Mouse (Mus musculus) olfactory bulb, adult 2 months (tissue): ENCODE data around the gene Cabp2. TPM values are rescaled to one million over a fixed set of nuclear protein-coding genes. Genes with fewer than 3 reads are reported as not detected.

Source experiments
- H3K27ac ChIP-seq: fragments of 200-500 bp; 2 replicates; pipeline ENCODE4 v1.5.1; 2012; ENCODE audit warnings: low read depth, low read length; ENCODE audit not compliant: insufficient read depth
- H3K4me1 ChIP-seq: fragments of 200-500 bp; 2 replicates; pipeline ENCODE4 v1.6.1; 2012; ENCODE audit warnings: low read length; ENCODE audit not compliant: control insufficient read depth, insufficient read depth
- H3K4me3 ChIP-seq: fragments of 200-500 bp; 2 replicates; pipeline ENCODE4 v1.5.1; 2012; ENCODE audit warnings: mild to moderate bottlenecking, low read depth, low read length, moderate library complexity; ENCODE audit not compliant: insufficient read depth
- CTCF ChIP-seq: fragments of 200-500 bp; IDR thresholded peaks from 2 replicates; pipeline ENCODE4 v1.5.1; 2012; ENCODE audit warnings: low read depth, mild to moderate bottlenecking, low read length, moderate library complexity; ENCODE audit not compliant: insufficient read depth
- POLR2A ChIP-seq: fragments of 200-500 bp; IDR thresholded peaks from 2 replicates; pipeline ENCODE4 v1.6.1; 2012; ENCODE audit warnings: mild to moderate bottlenecking, low read depth, low read length, moderate library complexity; ENCODE audit not compliant: insufficient read depth
- WGBS: fragments of 180-500 bp; shearing (Covaris S2); methylation state at CpG from one replicate; pipeline ENCODE4 v1.1.7; 2018; 5-methylcytosine and 5-hydroxymethylcytosine counted together
- polyA plus RNA-seq: library from polyadenylated mRNA; stranded (reverse); fragments of >200 nt; gene quantifications from 2 replicates; pipeline ENCODE4 v1.2.4, GENCODE M21; 2012; ENCODE audit warnings: low replicate concordance; ENCODE audit not compliant: missing spikeins, insufficient read depth, insufficient read length

The Cabp2 gene
- polyA plus RNA-seq, 1 experiment = not detected

GRCm38 (mm10) chr19:4136463-4136862 lies 55.1 kb downstream of the Cabp2 start:
- WGBS = 83% methylated on average over 5 of the region's 5 CpGs
- no peak overlapping the region for H3K27ac ChIP-seq
- no peak overlapping the region for H3K4me3 ChIP-seq
- TF ChIP-seq CTCF = no peak
- no peak for TF ChIP-seq POLR2A
- H3K4me1 ChIP-seq = peaks cover 2% of the 10 kb centered on the region; the same call in 1 of the 2 replicates

Other genes with a start within 250 kb of the Cabp2 start
- gene Chka, start 229.8 kb upstream of the Cabp2 start, polyA plus RNA-seq = not detected in 2 replicates
- gene Tcirg1, start 174.4 kb upstream of the Cabp2 start, polyA plus RNA-seq = not detected in 2 replicates
- gene Ndufs8, start 168.8 kb upstream of the Cabp2 start, polyA plus RNA-seq = not detected in 2 replicates
- not detected in 2 replicates for gene Aldh3b1, start 151.8 kb upstream of the Cabp2 start, polyA plus RNA-seq
- not detected in 2 replicates for gene Unc93b1, start 146.4 kb upstream of the Cabp2 start, polyA plus RNA-seq
- gene Aldh3b3, start 122.9 kb upstream of the Cabp2 start, polyA plus RNA-seq = not detected in 2 replicates
- gene Aldh3b2, start 109.2 kb upstream of the Cabp2 start, polyA plus RNA-seq = not detected in 2 replicates
- gene Acy3, start 95.0 kb upstream of the Cabp2 start, polyA plus RNA-seq = not detected in 2 replicates
- not detected in 2 replicates for gene Tbx10, start 88.8 kb upstream of the Cabp2 start, polyA plus RNA-seq
- gene Nudt8, start 81.0 kb upstream of the Cabp2 start, polyA plus RNA-seq = not detected in 2 replicates
- gene Gm49405, start 81.0 kb upstream of the Cabp2 start, polyA plus RNA-seq = not detected in 2 replicates
- not detected in 2 replicates for gene Doc2g, start 78.3 kb upstream of the Cabp2 start, polyA plus RNA-seq
- gene Ndufv1, start 68.8 kb upstream of the Cabp2 start, polyA plus RNA-seq = 777 TPM in 1 of 2 replicates, not detected in the other
- gene Gstp1, start 43.6 kb upstream of the Cabp2 start, polyA plus RNA-seq = not detected in 2 replicates
- gene Gstp2, start 35.6 kb upstream of the Cabp2 start, polyA plus RNA-seq = not detected in 2 replicates
- gene Gstp3, start 22.0 kb upstream of the Cabp2 start, polyA plus RNA-seq = not detected in 2 replicates
- not detected in 2 replicates for gene Cdk2ap2, start 15.6 kb downstream of the Cabp2 start, polyA plus RNA-seq
- gene Pitpnm1, start 18.4 kb downstream of the Cabp2 start, polyA plus RNA-seq = not detected in 2 replicates
- not detected in 2 replicates for gene Aip, start 44.3 kb downstream of the Cabp2 start, polyA plus RNA-seq
- gene Gpr152, start 58.2 kb downstream of the Cabp2 start, polyA plus RNA-seq = not detected in 2 replicates
- gene Cabp4, start 62.5 kb downstream of the Cabp2 start, polyA plus RNA-seq = not detected in 2 replicates
- gene Coro1b, start 67.0 kb downstream of the Cabp2 start, polyA plus RNA-seq = not detected in 2 replicates
- gene Ptprcap, start 72.0 kb downstream of the Cabp2 start, polyA plus RNA-seq = 485 TPM in 1 of 2 replicates, not detected in the other
- not detected in 2 replicates for gene Rps6kb2, start 81.8 kb downstream of the Cabp2 start, polyA plus RNA-seq
- not detected in 2 replicates for gene Carns1, start 93.9 kb downstream of the Cabp2 start, polyA plus RNA-seq
- gene Tbc1d10c, start 109.7 kb downstream of the Cabp2 start, polyA plus RNA-seq = 247 TPM in 1 of 2 replicates, not detected in the other
- gene Ppp1ca, start 110.5 kb downstream of the Cabp2 start, polyA plus RNA-seq = 405 and 768 TPM in 2 replicates
- not detected in 2 replicates for gene Rad9a, start 120.1 kb downstream of the Cabp2 start, polyA plus RNA-seq
- not detected in 2 replicates for gene Clcf1, start 132.7 kb downstream of the Cabp2 start, polyA plus RNA-seq
- gene AC109138.7, start 132.8 kb downstream of the Cabp2 start, polyA plus RNA-seq = not detected in 2 replicates
- not detected in 2 replicates for gene Pold4, start 150.3 kb downstream of the Cabp2 start, polyA plus RNA-seq
- not detected in 2 replicates for gene Ssh3, start 187.6 kb downstream of the Cabp2 start, polyA plus RNA-seq
- not detected in 2 replicates for gene Ankrd13d, start 201.6 kb downstream of the Cabp2 start, polyA plus RNA-seq
- 210 TPM in 1 of 2 replicates, not detected in the other for gene Grk2, start 224.6 kb downstream of the Cabp2 start, polyA plus RNA-seq